Mouse (Mus musculus) embryonic fibroblast, embryonic 13.5 days (primary cell): ENCODE data around the gene Igsf11.

ENCODE experiments used
- CTCF ChIP-seq: IDR thresholded peaks from 2 replicates; pipeline ENCODE4 v1.5.1; 2011; ENCODE audit warnings: mild to moderate bottlenecking, control low read depth, low read length, moderate library complexity, borderline replicate concordance; ENCODE audit not compliant: insufficient read depth
- POLR2A ChIP-seq: IDR thresholded peaks from 2 replicates; pipeline ENCODE4 v1.6.1; 2011; ENCODE audit warnings: low read depth, mild to moderate bottlenecking, control low read depth, low read length, moderate library complexity

DNA sequence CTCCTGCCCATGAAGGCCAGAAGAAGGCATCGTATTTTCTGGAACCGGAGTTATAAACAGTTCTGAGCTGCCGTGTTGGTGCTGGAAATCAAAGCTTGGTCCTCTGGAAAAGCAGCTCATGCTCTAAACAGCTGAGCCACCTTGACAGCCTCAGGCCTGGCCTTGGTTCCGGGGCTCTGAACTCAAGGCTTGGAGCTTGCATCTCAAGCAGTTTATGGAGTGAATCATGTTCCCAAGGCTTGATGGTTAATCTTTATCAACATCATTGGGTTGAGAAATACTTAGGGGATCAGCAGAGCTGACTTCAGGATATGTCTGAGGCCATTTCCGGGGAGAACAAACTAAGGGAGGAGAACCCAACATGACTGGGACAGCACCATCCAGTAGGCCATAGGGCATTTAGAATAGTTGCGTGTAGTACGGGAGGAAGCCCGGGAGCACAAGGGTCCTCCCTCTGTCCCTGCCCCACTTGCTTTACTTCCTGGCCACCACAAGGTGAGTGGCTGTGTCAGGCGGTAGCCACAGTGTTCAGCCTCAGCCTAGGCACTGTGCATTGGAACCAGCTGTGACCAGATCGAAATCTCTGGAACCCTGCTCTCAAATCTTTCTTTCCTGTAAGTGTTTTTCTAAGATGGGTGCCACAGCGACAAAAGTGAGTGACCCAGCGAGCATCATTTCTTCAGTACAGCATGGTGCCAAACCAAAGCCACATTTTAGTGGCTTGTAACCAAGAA lies 23.7 kb downstream of the Igsf11 start:
- TF ChIP-seq POLR2A (no peak), CTCF (no peak)
